Mouse (Mus musculus) intestine, embryonic 14.5 days (tissue): ENCODE measurements around the gene Arap1. TPM values are rescaled to one million over a fixed set of nuclear protein-coding genes. Genes with fewer than 3 reads are reported as not detected.

ENCODE experiments used
- ATAC-seq: fragments of 200-750 bp; cut with Nextera tagmentation; replicated peaks from 2 replicates; pipeline ENCODE4 v1.8.0; 2017; ENCODE audit warnings: low read depth, moderate number of reproducible peaks, moderate TSS enrichment, moderate library complexity; ENCODE audit not compliant: low FRiP score, low TSS enrichment
- DNase-seq: peaks from one replicate; pipeline ENCODE4 v3.0.0-alpha.2; 2018; ENCODE audit warnings: low spot score
- H3K27ac ChIP-seq: fragments of 300-500 bp; sonication (generic); 2 replicates; pipeline ENCODE4 v1.5.1; 2014; ENCODE audit warnings: low read depth, mild to moderate bottlenecking, control low read depth
- H3K27me3 ChIP-seq: fragments of 300-500 bp; sonication (generic); replicated peaks from 2 replicates; pipeline ENCODE4 v1.6.1; 2014; ENCODE audit warnings: low read length, control low read depth; ENCODE audit not compliant: control insufficient read depth, insufficient read depth
- H3K36me3 ChIP-seq: fragments of 300-500 bp; sonication (generic); 2 replicates; pipeline ENCODE4 v1.6.1; 2014; ENCODE audit warnings: low read length, control low read depth; ENCODE audit not compliant: control insufficient read depth, insufficient read depth
- H3K4me1 ChIP-seq: fragments of 300-500 bp; sonication (generic); replicated peaks from 2 replicates; pipeline ENCODE4 v1.6.1; 2014; ENCODE audit warnings: low read length, control low read depth, mixed read lengths; ENCODE audit not compliant: control insufficient read depth, insufficient read depth
- H3K4me2 ChIP-seq: fragments of 300-500 bp; sonication (generic); 2 replicates; pipeline ENCODE4 v1.6.1; 2014; ENCODE audit warnings: low read length
- H3K4me3 ChIP-seq: fragments of 300-500 bp; sonication (generic); 2 replicates; pipeline ENCODE4 v1.5.1; 2014; ENCODE audit warnings: low read depth, low read length, control low read depth, mixed read lengths
- H3K9ac ChIP-seq: fragments of 300-500 bp; sonication (generic); 2 replicates; pipeline ENCODE4 v1.6.1; 2014; ENCODE audit warnings: mild to moderate bottlenecking, low read length
- H3K9me3 ChIP-seq: fragments of 300-500 bp; sonication (generic); 2 replicates; pipeline ENCODE4 v1.6.1; 2016; ENCODE audit warnings: low read length, control low read depth; ENCODE audit not compliant: control insufficient read depth
- WGBS: fragments of 180-500 bp; shearing (Covaris S2); extraction: QIAGEN DNeasy Blood & Tissue Kit; methylation state at CpG from one replicate; pipeline ENCODE4 v1.1.7; 2014; 5-methylcytosine and 5-hydroxymethylcytosine counted together
- polyA plus RNA-seq: library from polyadenylated mRNA; unstranded; fragments of >200 nt; fragmentation: Nextera tagmentation; extraction: Ambion mirVana; gene quantifications from 2 replicates; pipeline ENCODE4 v1.2.1, GENCODE M21; 2014

The Arap1 gene
- 70.1 and 72.1 TPM in 2 replicates for polyA plus RNA-seq

DNA sequence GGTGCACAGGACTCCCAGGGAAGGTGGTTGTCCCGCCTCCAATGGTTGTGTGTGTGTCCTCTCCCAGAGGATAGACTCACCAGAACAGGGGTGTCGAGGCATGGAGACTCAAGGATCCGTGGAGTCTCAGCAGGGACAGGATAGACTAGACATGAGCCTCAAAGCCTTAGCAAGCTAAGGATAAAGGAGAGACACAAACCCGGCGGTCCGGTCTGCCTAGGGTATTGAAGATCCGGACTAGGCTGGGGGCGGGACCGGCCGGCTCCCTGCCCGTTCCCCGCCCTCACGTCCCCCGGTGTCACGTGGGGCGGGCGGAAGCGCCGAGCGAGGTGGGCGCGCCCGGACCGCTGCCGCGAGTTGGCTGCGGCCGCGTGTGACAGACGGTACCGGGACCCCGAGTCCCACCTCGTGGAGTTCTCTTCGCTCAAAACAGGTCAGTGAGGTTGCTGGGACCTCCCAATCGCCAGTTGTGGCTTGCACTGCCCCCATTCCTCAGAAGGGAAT lies at the start of gene Arap1:
TSS of gene Arap1 (plus strand) at position 301 of the 504 bp plus-strand sequence.
- H3K9ac ChIP-seq = peak within 1 kb of the TSS; percentile 39
- peak within 1 kb of the TSS; percentile 53 for H3K4me3 ChIP-seq
- no peaks in the 10 kb centered on the region for H3K9me3 ChIP-seq
- DNase-seq = peak; percentile 78
- peaks cover 9% of the 10 kb centered on the region for H3K4me1 ChIP-seq
- peaks cover 6% of the 10 kb centered on the region; the same call in 1 of the 2 replicates for H3K36me3 ChIP-seq
- peak; percentile 84 for ATAC-seq
- H3K27ac ChIP-seq = no peak within 1 kb of the TSS
- H3K4me2 ChIP-seq = peak within 1 kb of the TSS; percentile 75
- under 1% methylated on average over 35 of the region's 35 CpGs for WGBS
- no peaks in the 10 kb centered on the region for H3K27me3 ChIP-seq

DNA sequence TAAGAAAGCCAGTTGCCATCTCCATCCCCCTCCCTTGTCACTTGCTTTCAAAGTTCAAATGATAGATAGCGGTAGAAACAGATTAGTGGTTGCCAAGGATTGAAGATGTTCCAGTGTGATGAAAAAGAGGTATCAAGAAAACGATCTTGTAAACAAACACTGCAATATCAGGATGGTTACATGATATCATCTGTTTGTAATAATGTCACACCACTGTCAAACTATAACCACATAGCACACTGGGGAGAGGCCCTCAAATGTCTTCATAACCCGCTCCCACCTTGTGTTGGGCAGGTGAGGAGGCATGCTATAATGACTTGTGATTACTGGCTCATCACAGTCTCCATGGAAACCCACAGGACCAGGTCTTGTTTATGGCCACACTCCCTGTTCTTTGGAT lies 49.5 kb upstream of the Arap1 start:
- DNase-seq = no peak
- Histone ChIP-seq H3K27me3 (0 out of 2 replicates have a peak, but pooled peaks cover 3% of the 10 kb centered on the region), H3K4me2 (no peak overlapping the region), H3K4me3 (no peak overlapping the region), H3K36me3 (no peaks in the 10 kb centered on the region), H3K9me3 (no peaks in the 10 kb centered on the region), H3K4me1 (peaks cover 18% of the 10 kb centered on the region), H3K27ac (no peak overlapping the region), H3K9ac (no peak overlapping the region)
- ATAC-seq = no peak
- 80% methylated on average over 3 of the region's 3 CpGs for WGBS

DNA sequence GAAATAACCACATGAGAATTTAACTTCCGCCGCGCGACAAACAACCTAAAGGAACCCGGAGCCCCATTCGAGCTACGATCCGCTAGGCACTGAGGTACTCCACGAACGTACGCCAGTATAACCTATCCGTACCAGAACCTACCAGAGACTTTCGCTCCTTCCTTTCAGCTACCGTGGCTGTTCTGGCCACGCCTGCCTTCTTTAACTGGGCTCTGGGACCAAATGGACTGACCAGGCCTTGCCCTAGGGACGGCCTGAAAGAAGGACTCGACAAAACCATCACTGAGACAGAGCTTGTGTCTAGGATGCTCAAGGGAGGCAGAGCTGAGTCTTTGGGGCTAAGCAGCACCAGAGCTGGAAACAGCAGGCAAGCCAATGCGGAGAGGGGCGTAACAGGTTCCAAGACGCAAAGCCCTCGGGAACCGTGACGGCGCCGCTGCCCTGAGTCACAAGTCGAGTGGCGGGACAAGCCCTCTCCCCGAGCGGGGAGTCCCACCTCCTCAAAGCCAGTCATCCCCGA lies 46.4 kb upstream of the Arap1 start:
- ATAC-seq = peak; percentile 42
- peak overlapping the region; percentile 95 for H3K4me2 ChIP-seq

DNA sequence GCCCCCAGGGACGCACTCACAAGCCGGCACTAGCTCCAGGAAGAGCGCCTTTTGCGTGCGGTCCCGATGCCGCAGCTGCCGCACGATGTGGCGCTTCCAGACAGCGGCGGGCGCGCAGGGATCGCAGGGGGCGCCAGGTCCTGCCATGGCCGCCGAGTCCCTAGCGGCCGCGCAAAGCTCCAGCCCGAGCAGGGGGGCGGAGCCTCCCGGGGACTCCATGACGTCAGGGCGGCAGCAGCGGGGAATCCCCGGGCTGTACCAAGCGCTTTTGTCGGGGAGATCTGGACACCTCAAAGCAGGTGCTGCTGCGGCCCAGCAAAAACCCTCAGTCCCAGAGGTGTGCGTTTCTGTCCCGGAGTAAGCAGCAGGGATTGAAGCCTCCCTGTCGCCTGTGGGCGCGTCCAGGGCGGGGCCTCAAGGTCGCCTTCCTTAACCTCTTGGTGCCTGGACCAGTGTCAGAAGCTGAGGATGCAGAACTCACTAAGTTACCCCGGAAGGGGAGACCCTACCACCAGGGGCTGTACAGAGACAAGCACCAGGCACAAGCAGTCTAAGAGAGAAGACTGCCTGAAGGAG lies 45.9 kb upstream of the Arap1 start, which contains the start of gene Atg16l2:
TSS of gene Atg16l2 (minus strand) at position 371 of the 576 bp plus-strand sequence.
- 0 out of 2 replicates have a peak, but pooled peaks cover 3% of the 10 kb centered on the region for H3K27me3 ChIP-seq
- ATAC-seq (peak; percentile 97), DNase-seq (peak; percentile 96)
- peak within 1 kb of the TSS; percentile 44; the same call in 1 of the 2 replicates for H3K27ac ChIP-seq
- WGBS = under 1% methylated on average over 39 of the region's 39 CpGs
- peaks cover 11% of the 10 kb centered on the region for H3K4me1 ChIP-seq
- no peaks in the 10 kb centered on the region for H3K9me3 ChIP-seq
- H3K9ac ChIP-seq = peak within 1 kb of the TSS; percentile 58
- H3K4me2 ChIP-seq = peak within 1 kb of the TSS; percentile 95
- H3K36me3 ChIP-seq = no peaks in the 10 kb centered on the region
- peak within 1 kb of the TSS; percentile 70 for H3K4me3 ChIP-seq

More for the DNA sequence above, 46.4 kb upstream of the Arap1 start:
- Histone ChIP-seq H3K4me1 (peaks cover 16% of the 10 kb centered on the region), H3K27ac (peak overlapping the region; percentile 44; the same call in 1 of the 2 replicates), H3K9me3 (no peaks in the 10 kb centered on the region), H3K27me3 (0 out of 2 replicates have a peak, but pooled peaks cover 3% of the 10 kb centered on the region), H3K4me3 (peak overlapping the region; percentile 70), H3K36me3 (no peaks in the 10 kb centered on the region), H3K9ac (peak overlapping the region; percentile 58)
- no peak for DNase-seq
- WGBS = 1% methylated on average over 30 of the region's 30 CpGs

DNA sequence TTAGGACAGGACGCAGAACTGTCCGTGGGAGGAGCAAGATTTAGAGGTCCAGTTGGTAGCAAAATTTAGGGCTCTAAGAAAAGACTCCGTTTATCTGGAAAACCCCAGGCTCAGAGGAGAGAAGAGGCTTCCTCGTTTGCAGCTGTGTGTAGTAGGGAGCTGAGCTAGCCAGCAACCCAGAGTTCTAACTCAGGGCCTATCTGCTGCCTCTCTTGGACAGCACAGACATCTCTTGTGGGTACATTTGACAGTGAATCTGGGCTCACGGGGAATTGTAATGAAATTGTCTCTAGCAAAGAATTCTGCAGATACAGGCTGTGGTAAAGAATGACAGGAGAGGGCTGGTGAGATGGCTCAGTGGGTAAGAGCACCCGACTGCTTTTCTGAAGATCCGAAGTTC lies 45.2 kb upstream of the Arap1 start:
- no peak overlapping the region for H3K27ac ChIP-seq
- peak overlapping the region; percentile 70 for H3K4me3 ChIP-seq
- ATAC-seq (no peak), DNase-seq (no peak)
- peak overlapping the region; percentile 95 for H3K4me2 ChIP-seq
- no peaks in the 10 kb centered on the region for H3K9me3 ChIP-seq
- no peaks in the 10 kb centered on the region for H3K36me3 ChIP-seq
- peaks cover 8% of the 10 kb centered on the region for H3K4me1 ChIP-seq
- WGBS = 23% methylated on average over 7 of the region's 7 CpGs
- H3K27me3 ChIP-seq = 0 out of 2 replicates have a peak, but pooled peaks cover 3% of the 10 kb centered on the region
- no peak overlapping the region for H3K9ac ChIP-seq

DNA sequence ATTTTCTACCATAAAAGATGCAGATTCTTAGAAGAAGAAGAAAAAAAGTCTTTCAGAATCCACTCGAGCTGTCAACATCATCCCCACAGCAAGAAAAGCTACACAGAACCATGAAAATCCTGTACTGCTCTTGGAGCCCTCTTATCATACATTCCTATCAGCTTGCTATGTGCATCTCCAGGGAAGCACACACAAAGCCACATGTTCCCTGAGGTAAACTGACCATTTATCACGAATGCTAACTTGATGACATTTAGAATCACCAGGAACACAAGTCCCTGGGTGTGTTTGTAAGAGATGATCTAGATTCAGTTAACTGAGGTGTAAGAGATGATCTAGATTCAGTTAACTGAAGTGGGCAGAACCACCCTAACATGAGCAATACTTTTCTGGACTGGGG lies 41.0 kb upstream of the Arap1 start:
- ATAC-seq = no peak
- H3K4me2 ChIP-seq = no peak overlapping the region
- H3K9ac ChIP-seq = no peak overlapping the region
- peaks cover 3% of the 10 kb centered on the region; the same call in 1 of the 2 replicates for H3K4me1 ChIP-seq
- no peaks in the 10 kb centered on the region for H3K36me3 ChIP-seq
- WGBS = 35% methylated on average over 2 of the region's 2 CpGs
- no peak overlapping the region for H3K4me3 ChIP-seq
- DNase-seq = no peak
- H3K27ac ChIP-seq = no peak overlapping the region
- H3K27me3 ChIP-seq = no peaks in the 10 kb centered on the region
- H3K9me3 ChIP-seq = no peaks in the 10 kb centered on the region

DNA sequence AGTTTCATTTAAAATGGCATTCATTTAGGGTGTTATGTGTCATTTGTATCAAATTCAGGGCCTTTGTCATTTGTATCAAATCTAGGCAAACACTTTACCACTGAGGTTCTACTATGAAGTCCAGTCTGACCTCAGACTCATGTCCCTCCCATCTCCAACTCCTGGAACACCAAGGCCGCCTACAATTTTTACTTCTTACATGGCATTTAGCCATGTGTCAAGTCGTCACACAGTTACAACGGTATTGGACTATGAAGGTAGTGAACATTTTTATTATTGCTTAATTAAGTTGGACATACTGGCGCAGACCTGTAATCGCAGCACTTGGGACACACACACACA lies 37.9 kb upstream of the Arap1 start:
- ATAC-seq (peak; percentile 44; the same call in 1 of the 2 replicates), DNase-seq (no peak)
- peak overlapping the region; percentile 29; the same call in 1 of the 2 replicates for H3K9ac ChIP-seq
- H3K4me3 ChIP-seq = peak overlapping the region; percentile 57
- H3K36me3 ChIP-seq = no peaks in the 10 kb centered on the region
- peak overlapping the region; percentile 58 for H3K4me2 ChIP-seq
- 29% methylated on average over 5 of the region's 5 CpGs for WGBS
- no peaks in the 10 kb centered on the region for H3K9me3 ChIP-seq
- H3K4me1 ChIP-seq = no peaks in the 10 kb centered on the region; the same call in 1 of the 2 replicates
- no peaks in the 10 kb centered on the region for H3K27me3 ChIP-seq
- H3K27ac ChIP-seq = peak overlapping the region; percentile 82

DNA sequence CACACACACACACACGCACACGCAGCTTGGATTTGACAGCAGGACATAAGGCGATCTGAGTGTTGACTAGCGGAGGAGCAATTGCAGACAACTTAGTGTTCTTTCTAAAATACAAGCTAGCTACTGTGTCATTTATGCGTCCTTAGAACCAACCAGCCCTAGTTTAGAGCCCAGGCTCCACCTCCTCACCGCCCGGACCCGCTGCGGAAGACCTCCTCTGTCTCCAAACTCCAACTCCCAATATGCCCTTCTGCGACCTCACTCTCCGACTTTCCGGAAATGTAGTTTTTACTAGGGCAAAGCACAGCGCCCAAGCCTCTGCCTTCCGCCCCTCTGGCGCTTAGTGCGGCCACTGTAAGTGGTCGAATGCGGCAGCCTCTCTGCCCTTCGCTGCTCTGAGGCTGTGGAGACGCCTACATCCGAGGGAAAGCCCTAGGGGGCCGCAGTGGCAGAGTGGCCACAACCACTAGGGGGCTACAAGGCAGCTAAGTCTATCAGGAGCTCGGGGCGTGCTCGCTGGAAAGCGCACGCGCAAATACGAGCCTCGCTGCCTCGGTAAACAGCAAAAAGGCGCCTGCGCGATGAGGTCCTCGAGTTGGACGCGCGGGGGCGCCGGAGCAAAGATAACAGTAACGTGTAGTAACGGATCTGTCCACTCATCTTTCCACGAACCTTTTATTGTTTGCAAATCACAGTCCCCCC lies 37.4 kb upstream of the Arap1 start:
- ATAC-seq (peak; percentile 92), DNase-seq (peak; percentile 96)
- Histone ChIP-seq H3K4me3 (peak overlapping the region; percentile 57), H3K9me3 (no peaks in the 10 kb centered on the region), H3K9ac (peak overlapping the region; percentile 29), H3K4me1 (no peaks in the 10 kb centered on the region; the same call in 1 of the 2 replicates), H3K27me3 (no peaks in the 10 kb centered on the region), H3K4me2 (peak overlapping the region; percentile 58), H3K27ac (peak overlapping the region; percentile 82), H3K36me3 (no peaks in the 10 kb centered on the region)
- under 1% methylated on average over 43 of the region's 43 CpGs for WGBS
